Mouse (Mus musculus) CD4-positive, CD25-positive, alpha-beta regulatory T cell, adult 2 months (primary cell): ENCODE data around the gene Exoc4.
A peak's percentile ranks its signal among the peaks of the same experiment; 100 is the strongest.

Source experiments
- DNase-seq: peaks from one replicate; pipeline ENCODE4 v3.0.0-alpha.2; 2012; ENCODE audit warnings: low read depth, low spot score

The Exoc4 gene

DNA sequence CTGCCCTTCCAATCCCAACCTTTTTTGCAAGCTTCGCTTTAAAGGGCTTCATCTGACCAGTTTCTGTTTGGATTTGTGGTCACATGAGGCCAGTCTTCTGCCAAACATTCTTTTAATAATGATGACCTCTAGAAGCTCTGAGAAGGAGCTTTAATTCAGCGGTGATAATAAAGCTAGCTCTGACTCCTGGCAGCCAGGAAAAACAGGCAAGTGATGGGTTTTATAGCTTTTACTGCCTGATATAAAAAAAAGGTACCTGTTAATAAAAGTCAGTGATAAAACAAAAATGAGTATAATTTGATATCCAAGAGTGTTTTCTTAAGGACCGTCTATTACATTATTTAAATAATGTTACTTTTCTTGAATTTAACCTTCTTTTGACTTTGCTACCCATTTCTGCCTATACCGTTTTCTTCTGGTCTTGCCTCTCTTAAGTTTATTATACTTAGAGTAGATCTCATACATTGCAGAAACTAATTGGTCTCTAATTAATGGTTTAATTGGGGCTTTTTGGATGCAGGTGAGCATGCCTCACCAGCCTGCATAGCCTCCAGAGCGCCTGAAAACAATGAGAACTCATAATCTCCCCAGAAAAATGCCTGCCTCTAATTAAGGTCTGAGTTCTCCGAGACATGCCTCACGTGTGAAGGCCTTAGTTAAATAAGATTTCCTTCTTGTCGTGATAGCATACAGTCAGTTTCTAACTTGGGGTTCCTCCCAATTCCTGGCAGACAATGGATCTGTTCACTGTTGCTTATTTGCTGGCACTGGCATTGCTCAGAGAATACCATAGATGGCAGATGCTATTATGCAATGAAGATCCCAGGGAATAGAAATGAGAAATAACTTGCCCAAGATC lies 681.4 kb downstream of the Exoc4 start:
- no peak for DNase-seq

DNA sequence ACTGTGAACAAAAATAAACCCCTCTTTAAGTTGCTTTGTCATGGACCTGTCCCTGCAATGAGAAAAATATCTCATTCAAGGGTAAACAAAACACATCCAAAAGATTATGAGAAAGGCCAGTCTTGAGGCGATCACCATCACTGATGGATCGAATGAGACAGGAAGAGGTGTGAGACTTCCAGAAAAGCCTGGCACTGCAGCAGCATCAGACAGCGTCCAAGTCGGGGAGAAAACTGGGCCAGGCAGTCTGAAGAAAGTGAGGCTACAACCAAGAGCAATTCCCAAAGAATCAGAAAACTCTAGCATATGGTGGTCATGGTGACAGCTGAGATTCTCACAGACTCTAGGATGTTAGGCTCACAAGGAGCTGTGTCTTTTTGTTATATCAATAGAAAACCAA lies 689.0 kb downstream of the Exoc4 start:
- DNase-seq: no peak

DNA sequence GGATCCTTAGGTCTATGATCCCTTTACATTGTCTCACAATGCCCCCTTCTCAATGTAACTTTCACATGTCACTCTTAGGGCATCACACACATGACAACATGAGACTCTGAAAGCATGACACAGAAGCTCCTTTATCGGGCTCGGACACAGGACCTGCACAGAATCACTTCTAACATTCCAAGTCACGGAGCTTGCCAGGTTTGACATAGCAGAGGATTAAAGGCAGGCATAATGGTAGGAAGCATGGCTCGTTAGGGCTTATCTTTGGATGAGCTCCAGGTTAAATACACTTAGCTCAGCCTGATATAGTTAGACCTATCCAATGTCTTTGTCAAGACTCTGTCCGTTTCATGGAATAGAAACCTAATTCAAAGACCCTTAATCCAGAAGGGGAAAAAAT lies 690.3 kb downstream of the Exoc4 start:
- no peak for DNase-seq

DNA sequence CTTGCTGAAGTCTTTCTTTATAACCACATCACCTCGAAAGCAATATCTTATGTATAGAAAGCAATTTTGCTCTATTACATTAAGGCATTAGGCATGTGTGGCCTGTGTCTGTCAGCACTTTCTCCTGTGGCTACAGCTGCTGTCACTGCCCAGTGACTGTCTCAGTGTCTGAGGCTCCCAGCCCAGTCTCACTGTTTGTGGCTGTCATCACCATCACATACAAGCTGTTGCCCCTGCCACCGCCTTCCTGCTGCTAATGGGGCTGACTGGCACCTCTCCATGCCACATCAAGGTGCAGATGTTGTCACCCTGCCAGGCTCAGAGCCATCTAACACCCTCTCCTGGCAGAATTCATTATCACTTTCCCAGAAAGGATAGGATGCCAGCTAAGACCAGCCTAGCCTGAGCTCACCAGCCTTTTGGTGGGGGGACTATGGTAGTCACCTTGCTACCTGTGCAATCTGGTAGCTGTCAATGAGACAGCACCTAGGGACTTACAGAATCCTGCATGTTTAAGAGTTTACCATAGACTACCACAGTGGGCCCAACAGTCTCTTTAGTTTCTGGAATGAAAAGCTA lies 698.1 kb downstream of the Exoc4 start:
- DNase-seq: no peak

DNA sequence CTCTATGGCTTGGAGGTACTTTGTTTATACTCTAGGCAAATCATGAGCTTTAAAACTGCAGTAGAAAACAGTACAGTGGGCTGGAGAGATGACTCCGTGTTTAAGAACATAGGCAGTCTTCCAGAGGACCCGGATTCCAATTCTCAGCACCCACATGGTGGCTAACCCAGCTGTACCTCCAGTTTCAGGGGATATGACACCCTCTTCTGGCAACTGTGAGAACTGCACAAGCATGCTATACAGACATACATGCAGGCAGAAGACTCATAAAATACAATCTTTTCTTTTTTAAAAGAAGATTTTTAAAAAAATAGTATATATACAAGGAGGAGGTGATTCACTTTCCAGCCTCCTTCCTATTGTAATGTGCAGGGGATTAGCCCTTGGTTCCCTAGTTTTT lies 701.2 kb downstream of the Exoc4 start:
- DNase-seq: peak; percentile 11

DNA sequence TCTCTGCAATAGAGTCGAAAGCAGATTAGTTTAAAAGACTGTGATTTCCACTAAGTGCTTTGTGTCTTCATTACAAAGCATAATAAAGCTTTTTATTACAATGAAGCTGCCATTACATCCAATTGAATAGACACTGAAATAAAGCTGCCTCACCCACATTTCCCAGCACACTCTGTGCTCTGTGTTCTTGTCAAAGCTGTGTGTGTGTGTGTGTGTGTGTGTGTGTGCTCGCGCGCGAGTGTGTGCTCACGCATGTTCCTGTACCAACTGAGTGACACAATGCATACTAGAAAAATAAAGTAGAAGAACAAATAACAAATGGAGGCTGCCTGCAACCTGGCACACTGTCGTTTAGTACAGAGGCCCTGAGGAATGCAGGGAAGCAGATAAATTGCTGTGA lies 706.6 kb downstream of the Exoc4 start:
- no peak for DNase-seq

DNA sequence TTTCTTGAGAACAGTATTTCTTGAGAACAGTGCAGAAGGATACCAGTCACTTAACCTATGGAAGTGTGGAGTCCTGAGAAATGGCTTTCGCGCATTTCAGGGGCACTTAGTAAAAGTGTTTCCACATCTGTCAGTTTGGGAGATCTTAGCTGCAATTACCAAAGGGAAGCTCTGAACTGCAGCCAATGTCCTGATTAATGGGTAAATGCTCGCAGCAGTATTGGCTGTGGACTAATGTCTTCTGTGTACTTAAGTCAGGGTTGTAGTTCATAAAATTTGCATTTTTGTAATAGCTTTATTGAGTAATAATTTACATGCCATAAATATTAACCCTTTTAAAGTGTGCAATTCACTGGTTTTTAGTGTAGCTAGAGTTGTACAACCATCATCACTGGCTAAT lies 709.4 kb downstream of the Exoc4 start:
- no peak for DNase-seq

DNA sequence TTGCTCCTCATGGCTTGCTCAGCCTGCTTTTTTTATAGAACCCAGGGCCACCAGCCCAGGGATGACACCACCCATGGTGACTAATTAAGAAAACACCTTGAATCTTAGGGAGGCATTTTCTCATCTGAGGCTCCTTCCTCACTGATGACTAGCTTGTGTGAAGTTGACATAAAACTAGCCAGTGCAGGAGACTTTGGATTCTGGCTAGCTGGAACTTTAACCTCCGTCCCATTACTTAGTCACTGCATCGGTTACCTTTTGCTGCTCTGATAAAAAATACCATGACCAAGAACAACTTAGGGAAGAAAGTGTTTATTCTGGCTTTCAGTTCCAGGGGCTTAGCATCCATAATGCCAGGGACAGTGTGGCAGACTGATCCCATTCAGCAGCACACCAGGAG lies 711.9 kb downstream of the Exoc4 start:
- DNase-seq: no peak

DNA sequence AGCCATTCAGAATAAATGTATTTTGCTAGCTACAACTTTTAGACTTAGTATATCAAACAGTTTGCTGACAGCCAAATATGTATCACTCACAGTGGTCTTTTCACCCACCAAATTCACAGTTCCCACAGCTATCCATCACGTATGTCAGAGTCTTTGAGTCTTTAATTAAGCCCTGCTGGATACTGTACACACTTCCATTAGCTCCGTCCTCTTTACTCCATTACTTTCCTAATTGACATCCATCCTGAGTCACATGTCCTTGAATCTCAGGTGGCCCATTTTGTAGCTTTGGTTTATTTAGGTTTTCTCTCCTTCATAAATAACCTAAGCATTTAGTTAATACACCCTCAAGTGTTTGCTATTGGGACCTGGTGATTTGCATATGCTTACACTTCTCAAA lies 714.2 kb downstream of the Exoc4 start:
- no peak for DNase-seq

DNA sequence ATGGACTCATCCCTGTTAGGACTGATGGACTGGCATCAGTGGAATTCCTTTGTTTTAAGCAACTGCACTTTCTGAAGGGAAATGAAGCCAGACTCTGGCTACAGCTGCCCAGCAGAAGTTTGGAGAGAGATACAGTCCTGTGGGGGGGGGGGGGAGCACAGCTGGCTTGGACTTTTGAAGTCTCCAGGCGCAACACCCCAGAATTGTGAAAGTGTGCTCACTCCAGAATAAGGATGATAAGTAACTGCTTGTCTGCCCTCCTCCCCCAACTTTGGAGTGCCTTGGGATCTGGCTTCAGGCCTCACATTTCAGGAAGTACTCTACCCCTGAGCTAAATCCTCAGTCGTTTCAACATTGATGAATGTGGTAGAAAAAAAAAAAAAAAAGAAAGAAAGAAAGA lies 716.7 kb downstream of the Exoc4 start:
- no peak for DNase-seq

DNA sequence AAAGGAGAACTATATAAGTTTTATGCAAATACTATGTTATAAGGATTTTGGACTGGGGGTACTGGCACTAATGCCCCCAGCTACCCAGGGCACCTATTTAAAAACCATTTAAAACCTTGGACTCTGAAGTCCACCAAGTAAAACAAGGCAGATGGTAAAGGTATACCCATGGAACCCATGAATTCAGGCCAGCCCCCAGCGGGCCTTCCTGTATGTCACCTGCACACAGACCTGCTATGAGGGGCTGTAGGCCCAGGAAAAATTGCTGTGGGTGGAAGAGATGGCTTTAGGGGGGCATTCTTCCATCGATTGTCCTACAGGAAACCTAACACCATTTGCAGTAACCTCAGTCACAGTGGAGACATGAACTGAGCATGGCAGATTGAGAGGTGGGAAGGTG lies 719.9 kb downstream of the Exoc4 start:
- DNase-seq: no peak

DNA sequence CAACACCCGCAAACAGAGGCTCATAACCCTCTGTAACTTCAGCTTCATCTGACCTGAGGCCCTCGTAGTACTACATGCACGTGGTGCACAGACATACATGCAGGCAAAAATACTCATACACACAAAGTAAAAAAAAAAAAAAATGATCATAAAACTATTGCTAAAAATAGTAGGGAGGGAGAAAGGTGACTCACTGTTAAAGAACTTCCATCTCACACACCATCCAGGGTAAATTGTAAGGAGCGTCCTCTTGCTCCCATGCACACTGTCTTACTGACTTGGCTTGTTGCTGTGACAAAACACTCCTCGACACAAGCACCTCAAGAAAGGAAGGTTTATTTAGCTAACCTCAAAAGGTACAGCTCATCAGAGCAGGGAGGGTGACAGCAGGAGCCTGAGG lies 723.9 kb downstream of the Exoc4 start:
- DNase-seq: no peak

DNA sequence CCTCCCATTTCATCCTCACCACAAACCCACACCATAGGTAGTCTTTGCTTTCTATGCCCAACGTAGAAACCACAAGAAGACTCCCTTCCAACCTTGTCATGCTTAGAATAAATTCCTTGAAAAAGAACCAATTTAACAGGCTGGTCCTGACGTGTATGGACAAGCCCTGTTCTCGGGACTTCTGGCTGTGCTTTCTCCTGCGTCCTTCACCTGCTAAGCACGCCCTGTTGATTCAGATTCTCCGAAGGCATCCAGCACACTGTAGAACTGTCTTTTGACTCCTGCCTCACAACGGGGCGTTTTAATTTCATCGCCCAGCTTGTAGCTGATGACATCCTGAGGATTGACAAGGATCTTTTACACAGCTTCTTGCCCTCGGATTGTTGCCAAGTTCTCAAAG lies 727.7 kb downstream of the Exoc4 start:
- no peak for DNase-seq

DNA sequence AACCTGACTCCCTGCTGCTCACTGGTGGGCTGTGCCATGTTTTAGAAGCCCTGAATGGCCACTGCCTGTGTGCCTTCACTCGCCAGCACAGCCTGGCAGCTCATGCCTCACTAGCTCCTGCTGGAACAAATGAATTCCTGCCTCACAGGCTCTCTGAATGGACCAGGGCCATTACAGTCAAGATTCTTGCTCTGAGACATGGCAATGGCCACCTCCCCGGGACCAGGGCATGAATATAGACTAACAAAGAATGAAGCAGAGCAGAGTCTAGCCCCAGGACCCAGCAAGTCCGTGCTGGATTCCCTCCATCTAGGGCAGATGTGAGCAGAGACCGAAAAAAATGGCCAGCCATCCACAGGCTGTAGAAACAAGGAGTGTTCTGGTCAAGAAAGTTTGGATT lies 728.6 kb downstream of the Exoc4 start:
- no peak for DNase-seq

DNA sequence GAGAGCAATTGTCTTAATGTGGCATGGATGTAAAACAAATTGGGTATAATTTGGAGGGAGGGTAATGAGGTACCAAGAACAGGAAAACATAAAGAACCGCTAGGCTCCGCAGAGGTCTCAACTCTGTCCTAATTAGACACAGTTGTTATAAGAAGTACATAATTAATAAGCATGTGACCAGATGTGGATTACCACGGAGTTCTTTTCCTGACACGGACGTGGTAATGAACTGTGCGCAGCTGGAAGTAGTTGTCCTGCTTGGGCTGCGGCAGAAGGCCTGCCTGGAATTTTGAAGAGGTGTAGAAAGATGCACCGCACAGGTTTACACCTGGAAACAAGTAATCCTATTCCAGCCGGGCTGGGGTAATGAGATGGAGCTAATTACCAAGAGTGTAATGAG lies 729.0 kb downstream of the Exoc4 start:
- DNase-seq: no peak

DNA sequence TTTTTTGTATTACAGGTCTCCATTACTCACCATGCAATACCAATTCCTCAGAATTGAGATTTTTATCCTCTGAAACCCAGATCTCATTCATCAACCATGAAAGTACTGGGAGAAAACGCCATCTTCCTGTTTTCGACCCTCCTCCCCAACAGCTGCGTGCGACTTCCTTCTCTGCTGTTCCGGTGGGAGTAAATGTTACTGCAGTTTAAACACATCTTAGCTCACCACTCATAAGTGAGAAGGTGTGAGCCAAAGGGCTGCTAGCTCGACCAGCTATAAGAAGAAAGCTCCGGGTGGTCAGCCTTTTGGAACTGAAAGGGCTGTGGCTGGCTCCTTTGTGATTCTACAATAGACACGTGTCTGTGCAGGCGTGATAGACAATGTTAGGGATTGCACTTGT lies 733.8 kb downstream of the Exoc4 start:
- DNase-seq: no peak

DNA sequence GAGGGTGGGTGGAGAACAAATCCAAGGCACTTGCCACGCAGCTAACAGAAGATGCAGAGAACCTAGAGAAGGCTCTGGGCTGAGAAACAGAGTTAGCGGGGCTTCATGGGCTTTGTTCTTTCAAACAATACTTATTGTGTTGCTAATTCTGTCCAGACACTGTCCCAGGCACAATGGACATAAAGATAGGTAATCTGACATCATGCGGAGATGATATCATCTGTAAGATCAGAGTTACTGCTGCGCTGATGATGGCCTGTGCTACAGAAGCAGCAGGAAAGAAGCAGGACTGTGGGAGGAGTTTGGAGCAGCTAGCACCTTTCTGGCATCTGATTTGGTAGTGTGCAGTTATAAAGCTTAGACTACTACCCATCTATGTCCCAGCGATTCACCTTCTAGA lies 738.2 kb downstream of the Exoc4 start:
- DNase-seq: no peak

DNA sequence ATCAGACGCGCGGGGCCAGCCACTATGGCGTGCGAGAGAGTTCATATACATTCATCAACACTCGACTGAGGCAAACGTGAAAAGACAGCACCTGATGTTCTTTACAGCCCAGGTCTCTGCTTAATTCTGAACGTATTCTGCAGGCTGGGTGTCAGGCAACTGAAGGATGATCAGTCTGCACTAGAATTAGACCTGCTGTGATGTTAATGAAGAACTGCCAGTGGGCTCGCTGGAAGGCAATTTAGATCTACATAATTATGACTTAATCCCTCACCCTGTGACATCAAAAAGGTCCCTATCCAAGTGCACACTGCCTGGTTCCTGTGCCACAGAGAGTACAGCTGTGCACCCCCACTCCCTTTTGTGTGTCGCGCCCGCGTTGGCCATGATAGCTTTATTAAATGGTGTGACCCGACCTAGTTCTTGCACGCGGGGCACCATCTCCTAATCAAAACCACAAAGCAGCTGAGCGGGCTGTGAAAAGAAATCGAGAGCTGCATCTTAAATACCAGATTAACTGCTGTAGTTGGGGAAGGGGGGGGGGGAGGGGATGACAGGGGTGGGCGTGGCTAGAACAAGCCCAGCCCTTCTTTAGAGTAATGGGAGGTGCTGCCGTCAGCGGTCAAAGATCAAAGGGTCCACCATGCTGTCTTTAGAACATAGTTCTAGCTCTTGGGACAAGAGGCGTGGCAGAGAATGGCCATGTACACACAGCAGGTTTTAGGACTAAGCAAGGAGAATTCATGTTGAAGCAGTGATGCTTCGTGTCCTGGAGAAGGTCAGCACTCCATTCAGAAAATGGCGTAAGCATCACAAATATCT lies 743.5 kb downstream of the Exoc4 start:
- no peak for DNase-seq

DNA sequence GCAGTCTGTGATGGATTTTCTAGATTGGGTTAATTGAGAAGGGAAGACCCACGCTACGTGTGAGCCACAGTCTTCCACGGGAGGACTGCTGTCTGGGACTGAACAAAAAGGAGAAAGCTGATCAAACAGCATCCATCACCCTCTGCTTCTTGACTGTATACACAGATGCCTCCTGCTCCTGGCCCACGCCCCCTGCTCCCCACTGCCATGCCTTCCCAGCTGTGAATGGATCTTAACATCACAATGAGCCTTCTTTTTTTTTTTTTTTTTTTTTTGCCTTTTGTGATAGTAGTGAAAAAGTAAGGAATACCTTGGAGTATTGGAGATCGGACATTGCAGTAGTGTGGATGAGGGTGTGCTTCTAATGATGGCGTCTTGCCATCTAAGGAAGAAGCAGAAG lies 745.0 kb downstream of the Exoc4 start:
- DNase-seq: no peak

DNA sequence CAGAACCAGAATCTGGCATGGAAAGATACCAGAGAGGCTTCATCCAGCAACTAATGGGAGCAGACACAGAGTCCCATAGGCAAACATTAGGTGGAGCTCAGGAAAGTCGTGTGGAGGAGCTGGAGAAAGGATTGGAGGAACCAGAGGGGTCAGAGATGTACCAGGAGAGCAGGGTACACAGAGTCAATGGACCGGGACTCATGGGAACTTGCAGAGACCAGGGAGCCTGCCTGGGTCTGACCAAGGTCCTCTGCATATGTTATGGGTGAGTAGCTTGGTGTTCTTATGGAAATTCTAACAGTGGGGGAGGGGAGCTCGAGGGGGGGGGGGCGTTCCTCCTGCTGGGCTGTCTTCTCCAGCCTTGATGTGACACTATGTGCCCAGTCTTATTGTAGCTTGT lies 749.7 kb downstream of the Exoc4 start:
- no peak for DNase-seq

DNA sequence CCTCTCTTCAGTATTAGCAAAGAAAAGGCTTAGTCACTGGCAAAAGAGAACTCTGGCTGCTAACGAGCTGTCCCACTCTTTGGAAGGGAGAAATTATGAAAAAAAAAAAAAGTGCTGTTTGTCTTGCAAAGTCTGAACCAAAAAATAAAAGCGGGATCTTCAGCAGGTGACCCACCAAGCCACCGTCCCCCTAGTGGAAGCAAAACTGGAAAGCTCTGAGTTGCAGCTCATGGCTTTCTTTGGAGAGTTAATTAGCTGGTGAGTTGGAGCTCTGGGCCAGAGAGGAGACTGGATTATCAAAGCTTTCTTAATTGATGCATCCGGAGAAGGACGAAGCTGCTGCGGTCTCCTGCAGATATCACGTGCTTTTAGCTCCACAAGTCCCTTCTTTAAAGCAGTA lies 750.6 kb downstream of the Exoc4 start:
- no peak for DNase-seq

DNA sequence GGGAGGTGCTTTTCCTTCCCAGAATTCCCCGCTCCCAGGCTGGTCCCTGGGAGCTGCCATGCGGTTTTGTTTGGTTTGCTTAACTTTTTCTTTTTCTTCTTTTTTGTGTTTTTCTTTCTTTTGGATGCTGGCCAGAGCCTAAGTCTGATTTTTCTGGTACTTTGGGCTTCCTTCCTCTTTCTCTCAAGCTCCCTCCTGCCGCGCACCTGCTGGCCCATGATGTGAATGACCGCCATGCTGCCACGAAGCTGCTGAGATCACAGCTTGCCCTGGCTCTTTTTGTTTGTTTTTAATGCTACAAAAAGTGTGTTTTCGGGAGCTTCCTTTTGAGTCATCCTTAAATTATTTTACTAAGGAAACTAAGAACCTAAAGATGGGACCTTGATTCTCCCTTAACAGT lies 751.8 kb downstream of the Exoc4 start:
- DNase-seq: no peak

DNA sequence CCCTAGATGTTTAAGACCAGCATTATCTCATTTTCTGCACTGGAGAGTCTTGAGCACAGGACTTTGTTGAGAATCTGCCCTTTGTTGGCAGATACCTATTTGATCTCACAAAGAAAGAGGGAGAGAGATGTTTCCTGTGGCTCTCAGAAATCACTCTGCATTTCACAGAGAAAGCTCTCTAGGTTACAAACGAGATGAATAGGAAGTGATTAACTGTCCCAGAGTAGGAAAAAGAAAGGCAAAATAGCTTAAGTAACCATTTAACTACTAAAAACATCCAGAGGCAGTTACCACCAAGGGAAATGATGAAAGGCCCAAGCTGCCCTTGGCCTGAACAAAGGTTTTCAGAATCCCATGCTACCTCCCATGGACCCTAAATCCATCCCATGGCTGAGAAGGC lies 754.1 kb downstream of the Exoc4 start:
- DNase-seq: no peak
